Mouse (Mus musculus) neural tube, embryonic 15.5 days (tissue): ENCODE measurements at regions not wholly inside any gene's neighbourhood (a gene's known extent, or its start where the extent isn't known, plus 50 kb on each side); places are given as distances from the start of the nearest gene placed in this dataset.
A peak's percentile ranks its signal among the peaks of the same experiment; 100 is the strongest.

Experiments used
- ATAC-seq: fragments of 200-750 bp; cut with Nextera tagmentation; 2 replicates; pipeline ENCODE4 v1.8.0; 2017; ENCODE audit warnings: mild to moderate bottlenecking, moderate TSS enrichment, moderate library complexity; ENCODE audit not compliant: low FRiP score
- H3K27ac ChIP-seq: fragments of 300-500 bp; sonication (generic); replicated peaks from 2 replicates; pipeline ENCODE4 v1.5.1; 2015; ENCODE audit warnings: mild to moderate bottlenecking, inconsistent platforms
- H3K27me3 ChIP-seq: fragments of 300-500 bp; sonication (generic); replicated peaks from 2 replicates; pipeline ENCODE4 v1.6.1; 2015; ENCODE audit warnings: inconsistent platforms
- H3K36me3 ChIP-seq: fragments of 300-500 bp; sonication (generic); 2 replicates; pipeline ENCODE4 v1.6.1; 2015; ENCODE audit warnings: inconsistent platforms
- H3K4me1 ChIP-seq: fragments of 300-500 bp; sonication (generic); 2 replicates; pipeline ENCODE4 v1.6.1; 2015; ENCODE audit warnings: inconsistent platforms
- H3K4me2 ChIP-seq: fragments of 300-500 bp; sonication (generic); 2 replicates; pipeline ENCODE4 v1.6.1; 2015; ENCODE audit warnings: inconsistent platforms, mild to moderate bottlenecking, moderate library complexity
- H3K4me3 ChIP-seq: fragments of 300-500 bp; sonication (generic); replicated peaks from 2 replicates; pipeline ENCODE4 v1.5.1; 2015; ENCODE audit warnings: mild to moderate bottlenecking, inconsistent platforms
- H3K9ac ChIP-seq: fragments of 300-500 bp; sonication (generic); replicated peaks from 2 replicates; pipeline ENCODE4 v1.6.1; 2015; ENCODE audit warnings: mild to moderate bottlenecking, inconsistent platforms
- H3K9me3 ChIP-seq: fragments of 300-500 bp; sonication (generic); replicated peaks from 2 replicates; pipeline ENCODE4 v1.6.1; 2016; ENCODE audit warnings: inconsistent platforms
- WGBS: fragments of 180-500 bp; shearing (Covaris S2); methylation state at CpG from one replicate; pipeline ENCODE4 v1.1.7; 2015; ENCODE audit warnings: mixed read lengths; 5-methylcytosine and 5-hydroxymethylcytosine counted together

GRCm38 (mm10) chrX:163452971-163453532 lies 96.4 kb downstream of the Grpr start:
- ATAC-seq = peak; percentile 63; the same call in 1 of the 2 replicates
- no peaks in the 10 kb centered on the region for H3K9me3 ChIP-seq
- H3K4me3 ChIP-seq = no peak overlapping the region
- 62% methylated on average over 8 of the region's 8 CpGs for WGBS
- no peak overlapping the region for H3K4me2 ChIP-seq
- H3K9ac ChIP-seq = no peak overlapping the region
- H3K27me3 ChIP-seq = 0 out of 2 replicates have a peak, but pooled peaks cover 5% of the 10 kb centered on the region
- no peaks in the 10 kb centered on the region for H3K4me1 ChIP-seq
- no peak overlapping the region for H3K27ac ChIP-seq
- H3K36me3 ChIP-seq = no peaks in the 10 kb centered on the region

- 67% methylated on average over 3 of the region's 3 CpGs for WGBS
- no peak overlapping the region for H3K4me3 ChIP-seq
- H3K9ac ChIP-seq = no peak overlapping the region
- H3K4me2 ChIP-seq = no peak overlapping the region
- no peaks in the 10 kb centered on the region for H3K4me1 ChIP-seq
- no peak overlapping the region for H3K27ac ChIP-seq
- no peaks in the 10 kb centered on the region for H3K36me3 ChIP-seq
- no peaks in the 10 kb centered on the region for H3K27me3 ChIP-seq
- no peak for ATAC-seq
- no peaks in the 10 kb centered on the region for H3K9me3 ChIP-seq
Observed at GRCm38 (mm10) chrX:163405586-163405985, 143.9 kb downstream of the Grpr start.

GRCm38 (mm10) chrX:163386380-163386779 lies 163.1 kb downstream of the Grpr start:
- Histone ChIP-seq H3K9ac (no peak overlapping the region), H3K4me1 (no peaks in the 10 kb centered on the region), H3K9me3 (no peaks in the 10 kb centered on the region), H3K4me2 (no peak overlapping the region), H3K4me3 (no peak overlapping the region), H3K27ac (no peak overlapping the region), H3K36me3 (no peaks in the 10 kb centered on the region), H3K27me3 (no peaks in the 10 kb centered on the region; the same call in 1 of the 2 replicates)
- no peak for ATAC-seq
- WGBS = 88% methylated on average over 2 of the region's 2 CpGs
